In the genomic region with DNA sequence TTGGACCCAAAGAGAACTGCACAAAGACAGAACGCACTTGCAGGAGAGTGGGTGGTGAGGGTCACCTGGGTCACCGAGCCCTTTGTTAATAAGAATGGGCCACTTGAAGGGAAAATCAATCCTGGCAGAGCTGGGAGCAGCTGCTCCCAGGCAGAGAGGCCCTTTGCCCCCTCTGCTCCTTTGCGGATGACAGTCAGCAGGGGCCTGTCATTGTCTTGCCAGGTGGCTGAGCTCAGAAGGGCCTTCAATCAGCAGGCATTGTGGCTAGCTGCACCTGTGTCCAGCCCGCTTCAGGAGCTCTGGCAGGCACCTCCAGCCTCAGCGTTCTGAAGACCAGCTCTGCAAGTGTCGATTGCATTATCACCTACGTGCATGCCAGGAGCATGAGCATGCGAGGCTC, we compare ENCODE assay signal across 13 mouse cellular contexts. TPM values are rescaled to one million over a fixed set of nuclear protein-coding genes. Genes with fewer than 3 reads are reported as not detected.
DNase-seq lines count a peak whose midpoint lies in the region; ATAC-seq and TF ChIP-seq lines count a peak whose summit lies in the region.
"Had no signal": no experiment of that assay in that cellular context is flagged by ENCODE, and none has a peak within 500 bp of the region (broad histone marks: within the 10 kb centered on the region; RNA-seq: fewer than 3 reads in every experiment).

No protein-coding gene starts in this region.

- peaks cover 55% of the 10 kb centered on the region for H3K4me1 ChIP-seq in forebrain, embryonic 10.5 days
- H3K4me1 ChIP-seq in hindbrain, embryonic 14.5 days (replicated peaks; ENCODE audit: control insufficient read depth, insufficient read depth, low read length) = peaks cover 21% of the 10 kb centered on the region
- H3K4me1 ChIP-seq in midbrain, postnatal 0 days (ENCODE audit: insufficient read depth, low read length) = no peaks in the 10 kb centered on the region; the same call in 1 of the 2 replicates
- H3K4me1 ChIP-seq in intestine, embryonic 15.5 days (replicated peaks) = peaks cover 8% of the 10 kb centered on the region; the same call in 1 of the 2 replicates
- H3K4me1 ChIP-seq: liver, embryonic 12.5 days had no signal

- no peak for TF ChIP-seq CTCF in midbrain, postnatal 0 days (IDR thresholded peaks at IDR 0.05)

- peak overlapping the region; percentile 16; the same call in 1 of the 2 replicates for H3K4me3 ChIP-seq in forebrain, embryonic 10.5 days
- H3K4me3 ChIP-seq in hindbrain, embryonic 14.5 days (replicated peaks; ENCODE audit: low read length) = no peak overlapping the region
- no peak overlapping the region for H3K4me3 ChIP-seq in midbrain, postnatal 0 days (ENCODE audit: low read depth, low read length)
- H3K4me3 ChIP-seq in intestine, embryonic 15.5 days (replicated peaks) = no peak overlapping the region
- H3K4me3 ChIP-seq: heart, embryonic 15.5 days; liver, embryonic 12.5 days had no signal

- H3K27me3 ChIP-seq in forebrain, embryonic 10.5 days (ENCODE audit: poor library complexity, severe bottlenecking) = peaks cover 42% of the 10 kb centered on the region
- no peaks in the 10 kb centered on the region for H3K27me3 ChIP-seq in hindbrain, embryonic 14.5 days (ENCODE audit: control insufficient read depth, insufficient read depth, low read length)
- no peaks in the 10 kb centered on the region for H3K27me3 ChIP-seq in midbrain, postnatal 0 days (ENCODE audit: insufficient read depth, low read length)
- H3K27me3 ChIP-seq in intestine, embryonic 15.5 days (replicated peaks) = peaks cover 4% of the 10 kb centered on the region; the same call in 1 of the 2 replicates

- no peak overlapping the region for H3K9ac ChIP-seq in hindbrain, embryonic 14.5 days
- H3K9ac ChIP-seq in midbrain, postnatal 0 days (replicated peaks; ENCODE audit: low read length, poor library complexity, severe bottlenecking) = no peak overlapping the region
- no peak overlapping the region for H3K9ac ChIP-seq in intestine, embryonic 15.5 days
- H3K9ac ChIP-seq: heart, embryonic 15.5 days; liver, embryonic 12.5 days had no signal

- H3K36me3 ChIP-seq in forebrain, embryonic 10.5 days (replicated peaks) = 0 out of 2 replicates have a peak, but pooled peaks cover 3% of the 10 kb centered on the region
- no peaks in the 10 kb centered on the region for H3K36me3 ChIP-seq in hindbrain, embryonic 14.5 days (replicated peaks; ENCODE audit: control insufficient read depth, insufficient read depth)
- 0 out of 2 replicates have a peak, but pooled peaks cover 2% of the 10 kb centered on the region for H3K36me3 ChIP-seq in midbrain, postnatal 0 days (ENCODE audit: insufficient read depth, low read length)
- no peaks in the 10 kb centered on the region for H3K36me3 ChIP-seq in intestine, embryonic 15.5 days
- H3K36me3 ChIP-seq: heart, embryonic 15.5 days; liver, embryonic 12.5 days had no signal

- no peaks in the 10 kb centered on the region; the same call in 1 of the 2 replicates for H3K9me3 ChIP-seq in forebrain, embryonic 10.5 days
- no peaks in the 10 kb centered on the region for H3K9me3 ChIP-seq in hindbrain, embryonic 14.5 days (ENCODE audit: control insufficient read depth, low read length)
- no peaks in the 10 kb centered on the region for H3K9me3 ChIP-seq in midbrain, postnatal 0 days (ENCODE audit: low read length)
- no peaks in the 10 kb centered on the region for H3K9me3 ChIP-seq in intestine, embryonic 15.5 days
- H3K9me3 ChIP-seq: heart, embryonic 15.5 days; liver, embryonic 12.5 days had no signal

- WGBS in forebrain, embryonic 10.5 days = 16% methylated on average over 8 of the region's 8 CpGs
- 9% methylated on average over 8 of the region's 8 CpGs for WGBS in hindbrain, embryonic 14.5 days
- 17% methylated on average over 8 of the region's 8 CpGs for WGBS in midbrain, postnatal 0 days
- WGBS in intestine, embryonic 15.5 days = 29% methylated on average over 8 of the region's 8 CpGs

- no peak overlapping the region for H3K4me2 ChIP-seq in hindbrain, embryonic 14.5 days (replicated peaks)
- H3K4me2 ChIP-seq in midbrain, postnatal 0 days (ENCODE audit: low read depth, low read length, poor library complexity, severe bottlenecking) = no peak overlapping the region
- no peak overlapping the region for H3K4me2 ChIP-seq in intestine, embryonic 15.5 days (replicated peaks)
- H3K4me2 ChIP-seq: heart, embryonic 15.5 days; liver, embryonic 12.5 days had no signal

- peak overlapping the region; percentile 84 for H3K27ac ChIP-seq in forebrain, embryonic 10.5 days
- 0 out of 2 replicates have a peak overlapping the region, but pooled peaks have one; percentile 45 for H3K27ac ChIP-seq in hindbrain, embryonic 14.5 days
- no peak overlapping the region for H3K27ac ChIP-seq in midbrain, postnatal 0 days (ENCODE audit: low read depth, low read length)
- H3K27ac ChIP-seq in intestine, embryonic 15.5 days = no peak overlapping the region
- H3K27ac ChIP-seq: heart, embryonic 15.5 days; liver, embryonic 12.5 days had no signal

- peak; percentile 83 for DNase-seq in embryo, embryonic 10 days (ENCODE audit: low spot score)
- peak; percentile 66 for DNase-seq in forebrain, embryonic 10.5 days (ENCODE audit: extremely low spot score, low spot score)
- DNase-seq in hindbrain, embryonic 14.5 days (ENCODE audit: low spot score) = no peak
- DNase-seq in midbrain, postnatal 0 days (ENCODE audit: low spot score) = peak; percentile 15
- DNase-seq in right cerebral cortex, postnatal 14 days = no peak
- no peak for DNase-seq in ovary, adult 18-20 months (ENCODE audit: low spot score)
- DNase-seq: kidney, postnatal 4 days; lung, postnatal 10 days; right cerebral cortex, postnatal 25 days had no signal

- peak; percentile 51 for ATAC-seq in hindbrain, embryonic 14.5 days (ENCODE audit: low FRiP score)
- no peak for ATAC-seq in midbrain, postnatal 0 days (ENCODE audit: low FRiP score)
- ATAC-seq in intestine, embryonic 15.5 days = no peak
- ATAC-seq: intestine, embryonic 16.5 days; liver, embryonic 12.5 days had no signal

RNA-seq across cellular contexts. Expression of gene Pin1, which starts 45.6 kb away (rescaled TPM):
- polyA plus RNA-seq in forebrain, embryonic 10.5 days (2016; fragmentation: Nextera tagmentation; extraction: Ambion mirVana) = 86.3 and 86.4 TPM in 2 replicates
- 64.5 and 64.6 TPM in 2 replicates for polyA plus RNA-seq in hindbrain, embryonic 14.5 days (2014; fragmentation: Nextera tagmentation; extraction: Ambion mirVana)
- total RNA-seq in midbrain, postnatal 0 days (2014; rRNA removed) = 31.9 and 32.0 TPM in 2 replicates
- polyA plus RNA-seq in midbrain, postnatal 0 days (2015; fragmentation: Nextera tagmentation; extraction: Ambion mirVana) = 60.3 and 67.1 TPM in 2 replicates
- polyA plus RNA-seq in intestine, embryonic 15.5 days (2015; fragmentation: Nextera tagmentation; extraction: Ambion mirVana) = 44.1 and 46.8 TPM in 2 replicates

RNA-seq across cellular contexts. Expression of gene Olfm2, which starts 48.7 kb away (rescaled TPM):
- polyA plus RNA-seq in forebrain, embryonic 10.5 days (2016; fragmentation: Nextera tagmentation; extraction: Ambion mirVana) = 10.4 and 14.0 TPM in 2 replicates
- 185 and 207 TPM in 2 replicates for polyA plus RNA-seq in hindbrain, embryonic 14.5 days (2014; fragmentation: Nextera tagmentation; extraction: Ambion mirVana)
- total RNA-seq in midbrain, postnatal 0 days (2014; rRNA removed) = 301 and 342 TPM in 2 replicates
- 245 and 273 TPM in 2 replicates for polyA plus RNA-seq in midbrain, postnatal 0 days (2015; fragmentation: Nextera tagmentation; extraction: Ambion mirVana)
- polyA plus RNA-seq in intestine, embryonic 15.5 days (2015; fragmentation: Nextera tagmentation; extraction: Ambion mirVana) = 8.1 and 8.8 TPM in 2 replicates

RNA-seq across cellular contexts. Expression of gene Fbxl12, which starts 52.9 kb away (rescaled TPM):
- polyA plus RNA-seq in forebrain, embryonic 10.5 days (2016; fragmentation: Nextera tagmentation; extraction: Ambion mirVana) = 18.4 and 19.0 TPM in 2 replicates
- 10.2 and 10.5 TPM in 2 replicates for polyA plus RNA-seq in hindbrain, embryonic 14.5 days (2014; fragmentation: Nextera tagmentation; extraction: Ambion mirVana)
- 17.6 and 25.3 TPM in 2 replicates for total RNA-seq in midbrain, postnatal 0 days (2014; rRNA removed)
- polyA plus RNA-seq in midbrain, postnatal 0 days (2015; fragmentation: Nextera tagmentation; extraction: Ambion mirVana) = 12.9 and 13.6 TPM in 2 replicates
- 14.7 and 16.4 TPM in 2 replicates for polyA plus RNA-seq in intestine, embryonic 15.5 days (2015; fragmentation: Nextera tagmentation; extraction: Ambion mirVana)

RNA-seq across cellular contexts. Expression of gene Ubl5, which starts 54.8 kb away (rescaled TPM):
- 356 and 383 TPM in 2 replicates for polyA plus RNA-seq in forebrain, embryonic 10.5 days (2016; fragmentation: Nextera tagmentation; extraction: Ambion mirVana)
- 414 and 480 TPM in 2 replicates for polyA plus RNA-seq in hindbrain, embryonic 14.5 days (2014; fragmentation: Nextera tagmentation; extraction: Ambion mirVana)
- total RNA-seq in midbrain, postnatal 0 days (2014; rRNA removed) = 213 and 253 TPM in 2 replicates
- polyA plus RNA-seq in midbrain, postnatal 0 days (2015; fragmentation: Nextera tagmentation; extraction: Ambion mirVana) = 498 and 531 TPM in 2 replicates
- 356 and 399 TPM in 2 replicates for polyA plus RNA-seq in intestine, embryonic 15.5 days (2015; fragmentation: Nextera tagmentation; extraction: Ambion mirVana)

Comparison
In these comparisons a context has a peak if more than half of its experiments do, and no peak if none do; other contexts are left out.
1. DNase-seq: peak in embryo, embryonic 10 days (single experiment), forebrain, embryonic 10.5 days (single experiment) and midbrain, postnatal 0 days (single experiment); none in hindbrain, embryonic 14.5 days (single experiment), right cerebral cortex, postnatal 14 days (single experiment) and ovary, adult 18-20 months (single experiment).
2. H3K27ac ChIP-seq: peak in forebrain, embryonic 10.5 days (single experiment) and hindbrain, embryonic 14.5 days (single experiment); none in midbrain, postnatal 0 days (single experiment) and intestine, embryonic 15.5 days (single experiment).
3. RNA of gene Olfm2, which starts 48.7 kb away (polyA plus RNA-seq): 245 to 273 TPM in midbrain, postnatal 0 days and 185 to 207 TPM in hindbrain, embryonic 14.5 days; 10.4 to 14.0 TPM in forebrain, embryonic 10.5 days and 8.1 to 8.8 TPM in intestine, embryonic 15.5 days; every median in the first group is over 10 times any median in the second.